Mouse (Mus musculus): ENCODE data around the gene Dlg1.

GRCm38 (mm10) chr16:31737761-31738160 lies 74.5 kb downstream of the Dlg1 start:
- TF ChIP-seq CTCF (IDR thresholded peaks at IDR 0.05; ENCODE audit: control insufficient read depth, insufficient read depth, insufficient replicate concordance, low read depth, low read length) (no peak), POLR2A (IDR thresholded peaks at IDR 0.05; ENCODE audit: control insufficient read depth, low read depth, low read length) (no peak)
